Mouse (Mus musculus) thymus, adult 2 months (tissue): ENCODE measurements around the gene Ndufaf2. TPM values are rescaled to one million over a fixed set of nuclear protein-coding genes. Genes with fewer than 3 reads are reported as not detected.

Experiments used
- DNase-seq: peaks from one replicate; pipeline ENCODE4 v3.0.0; 2021
- H3K27ac ChIP-seq: fragments of 200-500 bp; 2 replicates; pipeline ENCODE4 v1.5.1; 2012; ENCODE audit warnings: low read length, control low read depth; ENCODE audit not compliant: control insufficient read depth, insufficient read depth
- H3K27me3 ChIP-seq: fragments of 200-500 bp; 2 replicates; pipeline ENCODE4 v1.6.1; 2012; ENCODE audit warnings: mild to moderate bottlenecking, low read length, moderate library complexity, mixed read lengths; ENCODE audit not compliant: control insufficient read depth, insufficient read depth
- H3K36me3 ChIP-seq: fragments of 200-500 bp; 2 replicates; pipeline ENCODE4 v1.6.1; 2012; ENCODE audit warnings: mild to moderate bottlenecking, low read length, moderate library complexity; ENCODE audit not compliant: control insufficient read depth, insufficient read depth
- H3K4me1 ChIP-seq: fragments of 200-500 bp; replicated peaks from 2 replicates; pipeline ENCODE4 v1.6.1; 2012; ENCODE audit warnings: low read length; ENCODE audit not compliant: control insufficient read depth, insufficient read depth
- H3K4me3 ChIP-seq: fragments of 200-500 bp; 2 replicates; pipeline ENCODE4 v1.5.1; 2012; ENCODE audit warnings: mild to moderate bottlenecking, low read length, control low read depth, moderate library complexity; ENCODE audit not compliant: control insufficient read depth, insufficient read depth
- CTCF ChIP-seq: fragments of 200-500 bp; IDR thresholded peaks from 2 replicates; pipeline ENCODE4 v1.5.1; 2012; ENCODE audit warnings: mild to moderate bottlenecking, control low read depth, low read length, moderate library complexity, borderline replicate concordance; ENCODE audit not compliant: control insufficient read depth, poor library complexity, insufficient read depth; ENCODE audit errors: extremely low read depth
- POLR2A ChIP-seq: fragments of 200-500 bp; IDR thresholded peaks from 2 replicates; pipeline ENCODE4 v1.6.1; 2012; ENCODE audit warnings: mild to moderate bottlenecking, low read length, control low read depth, moderate library complexity; ENCODE audit not compliant: control insufficient read depth, poor library complexity, insufficient read depth; ENCODE audit errors: extremely low read depth
- WGBS: fragments of 180-500 bp; shearing (Covaris S2); methylation state at CpG from one replicate; pipeline ENCODE4 v1.1.7; 2018; 5-methylcytosine and 5-hydroxymethylcytosine counted together
- polyA plus RNA-seq: library from polyadenylated mRNA; depleted of rRNA; stranded (reverse); fragments of >200 nt; gene quantifications from 2 replicates; pipeline ENCODE4 v1.2.3, GENCODE M21; 2012

Gene Ndufaf2
- polyA plus RNA-seq, 1 experiment: 5.0 TPM

GRCm38 (mm10) chr13:108187994-108188393 lies 29.6 kb upstream of the Ndufaf2 start:
- DNase-seq: no peak
- H3K4me1 ChIP-seq: no peaks in the 10 kb centered on the region
- WGBS: 89% methylated on average over 4 of the region's 4 CpGs
- H3K4me3 ChIP-seq: no peak overlapping the region
- H3K36me3 ChIP-seq: peaks cover 5% of the 10 kb centered on the region
- no peak overlapping the region for H3K27ac ChIP-seq
- TF ChIP-seq CTCF (no peak), POLR2A (no peak)
- H3K27me3 ChIP-seq: no peaks in the 10 kb centered on the region

GRCm38 (mm10) chr13:108185530-108185929 lies 27.1 kb upstream of the Ndufaf2 start:
- Histone ChIP-seq H3K4me3 (no peak overlapping the region), H3K4me1 (no peaks in the 10 kb centered on the region), H3K36me3 (peaks cover 17% of the 10 kb centered on the region), H3K27me3 (no peaks in the 10 kb centered on the region), H3K27ac (no peak overlapping the region)
- DNase-seq: no peak
- 98% methylated on average over 3 of the region's 3 CpGs for WGBS
- TF ChIP-seq POLR2A (no peak), CTCF (no peak)

DNA sequence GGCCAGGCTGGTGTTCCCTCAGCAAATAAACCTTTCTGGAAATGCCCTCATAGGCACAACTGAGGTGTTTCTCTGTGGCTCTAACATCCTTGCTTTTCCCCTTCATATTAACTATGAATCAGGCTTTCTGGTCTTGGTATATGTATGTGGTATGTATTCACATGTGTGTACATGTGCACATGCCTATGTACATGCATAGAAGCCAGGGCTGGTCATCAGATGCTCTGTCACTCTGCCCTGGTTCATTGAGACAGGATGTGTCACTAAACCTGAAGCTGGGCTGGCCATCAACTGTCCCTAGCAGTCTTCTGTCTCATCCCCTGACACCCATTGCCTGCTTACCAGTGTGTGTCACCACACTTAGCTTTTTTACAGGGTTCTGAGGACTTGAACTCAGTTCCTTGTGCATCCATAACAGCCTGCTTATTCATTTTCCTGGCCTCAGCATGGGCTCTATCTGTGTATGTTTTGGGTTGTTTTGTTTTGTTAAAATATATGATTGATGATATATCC lies 26.4 kb upstream of the Ndufaf2 start:
- TF ChIP-seq CTCF (no peak), POLR2A (no peak)
- Histone ChIP-seq H3K4me3 (no peak overlapping the region), H3K36me3 (peaks cover 18% of the 10 kb centered on the region), H3K27ac (no peak overlapping the region), H3K4me1 (no peaks in the 10 kb centered on the region), H3K27me3 (no peaks in the 10 kb centered on the region)
- DNase-seq: no peak

GRCm38 (mm10) chr13:108180821-108181220 lies 22.4 kb upstream of the Ndufaf2 start:
- Histone ChIP-seq H3K4me1 (no peaks in the 10 kb centered on the region), H3K4me3 (no peak overlapping the region), H3K27ac (no peak overlapping the region), H3K27me3 (no peaks in the 10 kb centered on the region), H3K36me3 (peaks cover 25% of the 10 kb centered on the region)
- 73% methylated on average over 5 of the region's 5 CpGs for WGBS
- DNase-seq: no peak
- no peak for TF ChIP-seq CTCF
- no peak for TF ChIP-seq POLR2A

GRCm38 (mm10) chr13:108179618-108180017 lies 21.2 kb upstream of the Ndufaf2 start:
- 76% methylated on average over 8 of the region's 8 CpGs for WGBS
- no peak for DNase-seq
- no peak overlapping the region for H3K4me3 ChIP-seq
- H3K27ac ChIP-seq: no peak overlapping the region
- H3K36me3 ChIP-seq: peaks cover 28% of the 10 kb centered on the region
- H3K27me3 ChIP-seq: no peaks in the 10 kb centered on the region
- no peaks in the 10 kb centered on the region for H3K4me1 ChIP-seq
- TF ChIP-seq CTCF (no peak), POLR2A (no peak)

GRCm38 (mm10) chr13:108170511-108170910 lies 12.1 kb upstream of the Ndufaf2 start:
- peak overlapping the region; percentile 37; the same call in 1 of the 2 replicates for H3K27ac ChIP-seq
- no peak overlapping the region for H3K4me3 ChIP-seq
- WGBS: 95% methylated on average over 8 of the region's 8 CpGs
- no peak for DNase-seq
- H3K36me3 ChIP-seq: peaks cover 20% of the 10 kb centered on the region
- no peaks in the 10 kb centered on the region for H3K27me3 ChIP-seq
- TF ChIP-seq CTCF: no peak
- no peak for TF ChIP-seq POLR2A
- peaks cover 5% of the 10 kb centered on the region; the same call in 1 of the 2 replicates for H3K4me1 ChIP-seq

DNA sequence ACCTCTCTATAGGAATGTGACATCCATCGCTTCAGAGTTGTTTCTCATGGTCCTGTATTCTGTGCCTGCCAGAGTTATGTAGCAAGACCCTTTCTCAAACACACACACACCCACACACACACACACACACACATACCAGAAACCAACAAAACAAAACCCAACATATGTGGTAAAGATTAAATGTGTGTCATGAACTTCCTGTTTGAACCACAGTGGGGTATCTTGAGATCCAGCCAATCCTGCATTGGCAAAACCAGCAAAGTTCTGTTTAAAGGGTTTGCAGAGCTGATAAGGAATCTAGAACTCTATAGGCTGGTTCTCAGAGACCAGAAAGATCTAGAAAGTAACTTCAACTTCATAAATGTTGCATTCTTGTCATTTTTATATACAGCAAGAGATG lies 11.6 kb upstream of the Ndufaf2 start:
- DNase-seq: no peak
- Histone ChIP-seq H3K36me3 (peaks cover 17% of the 10 kb centered on the region), H3K4me1 (peaks cover 5% of the 10 kb centered on the region; the same call in 1 of the 2 replicates), H3K27ac (no peak overlapping the region), H3K4me3 (no peak overlapping the region), H3K27me3 (no peaks in the 10 kb centered on the region)
- 84% methylated on average over 1 of the region's 1 CpGs for whole genome bisulfite sequencing
- TF ChIP-seq POLR2A: no peak
